Mouse (Mus musculus) hindbrain, embryonic 16.5 days (tissue): ENCODE measurements around the gene Sfxn1. TPM values are rescaled to one million over a fixed set of nuclear protein-coding genes. Genes with fewer than 3 reads are reported as not detected.

ENCODE experiments used
- ATAC-seq: fragments of 200-750 bp; cut with Nextera tagmentation; 2 replicates; pipeline ENCODE4 v1.8.0; 2017; ENCODE audit warnings: moderate TSS enrichment, moderate library complexity
- H3K27ac ChIP-seq: fragments of 300-500 bp; sonication (generic); 2 replicates; pipeline ENCODE4 v1.5.1; 2014; ENCODE audit warnings: low read depth, mild to moderate bottlenecking, control low read depth, low read length, moderate library complexity
- H3K27me3 ChIP-seq: fragments of 300-500 bp; sonication (generic); replicated peaks from 2 replicates; pipeline ENCODE4 v1.6.1; 2014; ENCODE audit warnings: low read length; ENCODE audit not compliant: control insufficient read depth, insufficient read depth
- H3K36me3 ChIP-seq: fragments of 300-500 bp; sonication (generic); 2 replicates; pipeline ENCODE4 v1.6.1; 2014; ENCODE audit warnings: mild to moderate bottlenecking, low read length, moderate library complexity, mixed read lengths; ENCODE audit not compliant: control insufficient read depth, insufficient read depth
- H3K4me1 ChIP-seq: fragments of 300-500 bp; sonication (generic); 2 replicates; pipeline ENCODE4 v1.6.1; 2014; ENCODE audit warnings: low read depth, low read length; ENCODE audit not compliant: control insufficient read depth, insufficient read depth
- H3K4me2 ChIP-seq: fragments of 300-500 bp; sonication (generic); 2 replicates; pipeline ENCODE4 v1.6.1; 2014; ENCODE audit warnings: mild to moderate bottlenecking, low read length, control low read depth, moderate library complexity
- H3K4me3 ChIP-seq: fragments of 300-500 bp; sonication (generic); 2 replicates; pipeline ENCODE4 v1.5.1; 2014; ENCODE audit warnings: mild to moderate bottlenecking, low read length, control low read depth, moderate library complexity
- H3K9ac ChIP-seq: fragments of 300-500 bp; sonication (generic); 2 replicates; pipeline ENCODE4 v1.6.1; 2014; ENCODE audit warnings: low read depth, mild to moderate bottlenecking, control low read depth, low read length, moderate library complexity
- H3K9me3 ChIP-seq: fragments of 300-500 bp; sonication (generic); 2 replicates; pipeline ENCODE4 v1.6.1; 2014; ENCODE audit warnings: mild to moderate bottlenecking, low read length, moderate library complexity; ENCODE audit not compliant: control insufficient read depth
- WGBS: fragments of 180-500 bp; shearing (Covaris S2); extraction: QIAGEN DNeasy Blood & Tissue Kit; methylation state at CpG from one replicate; pipeline ENCODE4 v1.1.7; 2014; 5-methylcytosine and 5-hydroxymethylcytosine counted together
- polyA plus RNA-seq: library from polyadenylated mRNA; unstranded; fragments of >200 nt; fragmentation: Nextera tagmentation; extraction: Ambion mirVana; gene quantifications from 2 replicates; pipeline ENCODE4 v1.2.1, GENCODE M21; 2015

The Sfxn1 gene
- polyA plus RNA-seq, 1 experiment from 2014 or later = 97.0 TPM

DNA sequence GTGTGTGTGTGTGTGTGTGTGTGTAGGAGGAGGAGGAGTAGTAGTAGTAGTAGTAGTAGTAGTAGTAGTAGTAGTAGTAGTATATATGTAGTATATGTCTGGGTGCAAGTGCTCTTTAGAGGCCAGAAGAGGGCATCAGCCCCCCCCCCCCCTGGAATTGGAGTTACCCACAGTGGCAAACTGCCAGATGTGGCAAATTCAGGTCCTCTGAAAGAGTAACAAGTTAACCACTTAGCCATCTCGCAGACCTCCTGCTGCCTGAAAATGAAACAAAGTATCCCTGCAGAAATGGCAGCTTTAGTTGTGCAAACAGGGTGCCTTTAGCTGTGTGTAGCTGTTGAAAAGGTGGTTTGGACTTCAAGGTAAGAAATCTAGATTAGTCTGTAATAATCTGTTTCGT, 1.8 kb downstream of the Sfxn1 start:
- no peak overlapping the region for H3K27ac ChIP-seq
- no peak overlapping the region for H3K4me3 ChIP-seq
- H3K9me3 ChIP-seq = no peaks in the 10 kb centered on the region
- no peaks in the 10 kb centered on the region for H3K27me3 ChIP-seq
- 67% methylated on average over 2 of the region's 2 CpGs for WGBS
- no peak for ATAC-seq
- H3K4me1 ChIP-seq = peaks cover 15% of the 10 kb centered on the region
- H3K9ac ChIP-seq = no peak overlapping the region
- H3K4me2 ChIP-seq = peak overlapping the region; percentile 77
- H3K36me3 ChIP-seq = no peaks in the 10 kb centered on the region

DNA sequence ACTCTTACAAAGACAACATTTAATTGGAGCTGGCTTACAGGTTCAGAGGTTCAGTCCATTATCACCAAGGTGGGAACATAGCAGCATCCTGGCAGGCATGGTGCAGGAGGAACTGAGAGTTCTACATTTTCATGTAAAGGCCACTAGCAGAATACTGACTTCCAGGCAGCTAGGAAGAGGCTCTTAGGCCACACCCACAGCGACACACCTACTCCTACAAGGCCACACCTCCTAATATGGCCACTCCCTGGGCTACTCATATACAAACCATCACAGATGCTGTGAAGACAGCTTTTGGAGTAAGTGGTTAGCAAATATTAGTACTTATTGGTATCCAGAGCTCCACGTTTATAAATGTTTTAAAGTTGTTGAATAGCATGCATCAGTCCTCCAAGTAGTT, 3.7 kb downstream of the Sfxn1 start:
- Histone ChIP-seq H3K9me3 (no peaks in the 10 kb centered on the region), H3K4me2 (no peak overlapping the region), H3K27me3 (no peaks in the 10 kb centered on the region), H3K9ac (no peak overlapping the region), H3K27ac (no peak overlapping the region), H3K4me3 (no peak overlapping the region), H3K4me1 (peaks cover 16% of the 10 kb centered on the region), H3K36me3 (no peaks in the 10 kb centered on the region)
- no peak for ATAC-seq
- 83% methylated on average over 2 of the region's 2 CpGs for WGBS

DNA sequence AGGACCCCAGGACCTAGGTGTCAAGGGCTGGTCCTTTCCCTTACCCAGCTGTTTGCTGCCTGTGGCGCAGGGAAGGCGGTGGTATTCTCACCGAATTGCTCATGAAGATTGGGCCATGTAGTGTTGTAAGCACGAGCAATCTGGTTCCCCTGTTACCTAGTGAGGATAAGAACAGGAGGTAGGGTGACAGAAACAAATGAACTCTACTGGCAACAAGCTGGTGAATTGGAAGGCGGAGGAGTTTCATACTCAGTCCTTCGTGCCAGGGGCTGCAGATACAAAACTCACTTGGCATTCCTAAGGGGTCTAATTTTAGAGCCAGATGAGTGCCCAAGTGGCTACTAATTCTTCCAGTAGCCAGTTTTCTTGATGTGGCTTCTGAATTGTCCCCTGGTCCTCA, 4.4 kb downstream of the Sfxn1 start:
- Histone ChIP-seq H3K9ac (no peak overlapping the region), H3K4me1 (peaks cover 16% of the 10 kb centered on the region), H3K36me3 (no peaks in the 10 kb centered on the region), H3K27ac (no peak overlapping the region), H3K27me3 (no peaks in the 10 kb centered on the region), H3K4me3 (no peak overlapping the region), H3K9me3 (no peaks in the 10 kb centered on the region), H3K4me2 (no peak overlapping the region)
- no peak for ATAC-seq
- 84% methylated on average over 6 of the region's 6 CpGs for WGBS

DNA sequence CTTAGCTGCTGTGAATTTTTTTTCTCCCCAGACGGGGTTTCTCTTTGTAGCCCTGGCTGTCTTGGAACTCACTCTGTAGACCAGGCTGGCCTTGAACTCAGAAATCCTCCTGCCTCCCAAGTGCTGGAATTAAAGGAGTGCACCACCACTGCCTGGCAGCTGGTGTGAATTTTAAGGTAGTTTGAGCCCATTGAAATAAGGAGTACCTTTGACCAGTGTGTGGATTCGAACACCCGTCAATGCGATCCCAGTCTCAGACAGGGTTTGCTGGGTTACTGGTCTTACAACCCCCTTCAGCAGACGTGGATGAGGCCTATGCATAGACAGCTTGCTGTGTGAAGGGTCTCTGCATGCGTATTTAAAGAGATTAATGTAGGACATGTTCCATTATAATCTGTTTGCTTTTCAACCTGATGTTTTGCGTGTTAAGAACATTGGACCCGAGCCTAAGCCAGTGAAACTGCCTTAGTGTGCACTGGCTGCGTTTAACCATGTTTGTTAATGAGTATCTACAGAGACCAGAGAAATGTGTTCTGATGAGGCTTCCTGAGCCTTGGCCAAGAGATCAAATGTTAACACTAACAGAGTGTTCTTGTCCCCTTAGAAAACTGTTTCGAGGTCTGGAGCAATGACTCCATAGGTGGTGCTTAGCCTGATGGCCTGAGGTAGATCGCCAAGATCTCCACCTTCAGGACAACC, 5.2 kb downstream of the Sfxn1 start:
- Histone ChIP-seq H3K4me2 (no peak overlapping the region), H3K36me3 (no peaks in the 10 kb centered on the region), H3K27ac (no peak overlapping the region), H3K9me3 (no peaks in the 10 kb centered on the region), H3K9ac (no peak overlapping the region), H3K4me3 (no peak overlapping the region), H3K4me1 (peaks cover 16% of the 10 kb centered on the region), H3K27me3 (no peaks in the 10 kb centered on the region)
- ATAC-seq = no peak
- WGBS = 87% methylated on average over 11 of the region's 11 CpGs

DNA sequence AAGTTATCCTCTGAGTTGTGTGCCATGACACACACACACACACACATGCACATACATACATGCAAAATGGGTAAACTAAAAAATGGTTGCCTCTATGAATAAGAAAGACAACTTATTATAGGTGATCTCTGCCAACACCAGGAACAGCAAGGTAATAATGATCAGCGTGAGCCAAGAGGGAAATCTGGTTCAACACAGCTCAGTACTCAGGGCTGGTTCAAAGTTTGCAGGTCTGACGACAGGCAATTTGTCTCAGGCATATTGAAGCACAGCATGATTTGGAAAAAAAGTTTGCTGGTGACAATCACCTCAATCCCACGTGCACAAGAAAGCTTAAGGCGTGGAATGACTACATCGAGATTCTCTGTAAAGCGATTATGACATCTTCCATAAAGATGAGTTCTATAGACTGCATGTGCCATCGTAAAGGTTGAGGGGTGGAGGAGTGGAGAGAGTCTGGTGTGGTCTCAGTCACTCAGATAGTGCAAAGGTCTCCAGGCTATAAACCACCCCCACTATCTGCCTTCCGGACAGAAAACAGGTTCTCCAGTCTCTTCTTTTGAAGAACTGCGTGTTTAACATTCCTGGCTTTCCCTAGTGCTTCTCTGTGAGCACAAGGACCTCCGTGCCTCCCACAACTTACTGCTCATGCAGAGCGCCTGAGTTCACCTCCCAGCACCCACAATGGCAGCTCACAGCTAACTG, 6.0 kb downstream of the Sfxn1 start:
- H3K36me3 ChIP-seq = no peaks in the 10 kb centered on the region
- no peak overlapping the region for H3K9ac ChIP-seq
- 80% methylated on average over 11 of the region's 11 CpGs for WGBS
- no peak overlapping the region for H3K4me2 ChIP-seq
- H3K9me3 ChIP-seq = no peaks in the 10 kb centered on the region
- H3K4me3 ChIP-seq = no peak overlapping the region
- H3K4me1 ChIP-seq = peaks cover 14% of the 10 kb centered on the region
- no peaks in the 10 kb centered on the region for H3K27me3 ChIP-seq
- H3K27ac ChIP-seq = no peak overlapping the region
- no peak for ATAC-seq

DNA sequence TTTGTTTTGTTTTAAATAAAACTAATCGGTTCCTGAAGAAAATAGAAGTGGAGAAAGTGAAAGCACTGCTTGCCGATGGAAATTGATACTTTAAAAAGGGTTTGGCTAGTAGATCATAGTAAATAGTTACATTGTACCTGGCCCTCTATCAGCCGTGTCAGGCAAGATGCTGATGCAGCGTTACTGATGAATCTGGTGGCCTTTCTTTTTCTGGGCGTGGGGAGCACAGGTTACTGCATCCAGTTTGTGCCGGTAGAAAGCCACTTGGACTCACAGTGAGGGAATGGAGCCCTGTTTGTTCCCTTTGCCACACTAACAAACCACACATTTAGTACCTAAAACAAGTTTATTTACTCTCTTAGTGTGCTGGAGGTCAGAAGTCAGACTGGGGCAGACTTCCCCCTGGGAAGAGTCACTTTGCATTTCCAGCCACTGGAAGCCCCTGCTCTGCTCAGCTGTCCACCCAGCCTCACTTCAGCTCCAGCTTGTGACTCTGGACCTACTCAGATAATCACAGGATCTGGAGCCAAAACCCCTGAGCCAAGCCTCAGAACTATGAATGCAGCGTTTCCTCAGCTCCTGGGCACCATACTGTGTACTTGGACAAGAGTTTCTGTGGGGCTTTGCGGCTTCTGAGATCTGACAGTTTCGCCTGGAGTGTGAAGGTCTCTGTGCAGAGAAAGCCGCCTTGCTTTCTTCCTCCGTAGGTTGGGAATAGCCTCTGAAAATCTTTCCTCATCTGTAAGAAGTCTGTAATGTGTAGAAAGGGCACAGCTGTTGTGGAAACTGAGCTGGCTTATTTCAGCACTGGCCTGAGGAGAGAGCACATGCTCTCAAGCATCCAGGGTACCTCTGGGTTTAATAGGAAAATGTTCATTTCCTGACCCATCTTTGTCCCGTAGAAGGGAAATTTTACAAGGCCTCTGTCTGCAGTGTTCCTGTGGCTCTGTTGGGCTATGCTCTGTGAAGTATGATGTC, 8.4 kb downstream of the Sfxn1 start:
- H3K4me2 ChIP-seq = no peak overlapping the region
- no peak overlapping the region for H3K27ac ChIP-seq
- peaks cover 5% of the 10 kb centered on the region for H3K4me1 ChIP-seq
- H3K36me3 ChIP-seq = no peaks in the 10 kb centered on the region
- 71% methylated on average over 12 of the region's 12 CpGs for WGBS
- no peaks in the 10 kb centered on the region for H3K27me3 ChIP-seq
- no peaks in the 10 kb centered on the region for H3K9me3 ChIP-seq
- no peak overlapping the region for H3K4me3 ChIP-seq
- no peak for ATAC-seq
- no peak overlapping the region for H3K9ac ChIP-seq

DNA sequence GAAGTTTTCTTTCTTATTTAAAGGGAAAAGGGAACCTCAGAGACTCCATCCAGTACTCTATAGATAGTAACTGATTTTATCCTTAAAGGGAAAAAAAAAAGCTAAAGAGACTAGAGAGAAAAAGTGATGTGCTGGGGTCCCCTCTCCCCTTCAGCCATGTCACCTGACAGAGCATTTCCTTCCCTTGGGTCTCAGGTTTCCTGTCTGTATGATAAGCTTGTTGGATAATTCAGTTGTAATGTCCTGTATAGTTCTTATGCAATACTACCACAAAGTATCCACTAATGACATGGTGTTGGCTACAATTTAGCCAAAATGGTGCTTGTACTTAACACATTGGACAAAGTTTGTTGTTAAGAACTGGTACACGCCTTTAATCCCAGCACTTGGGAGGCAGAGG, 9.1 kb downstream of the Sfxn1 start:
- Histone ChIP-seq H3K4me1 (peaks cover 5% of the 10 kb centered on the region), H3K27ac (no peak overlapping the region), H3K36me3 (no peaks in the 10 kb centered on the region), H3K4me2 (no peak overlapping the region), H3K9me3 (no peaks in the 10 kb centered on the region), H3K27me3 (no peaks in the 10 kb centered on the region), H3K9ac (no peak overlapping the region), H3K4me3 (no peak overlapping the region)
- 97% methylated on average over 1 of the region's 1 CpGs for WGBS
- no peak for ATAC-seq

DNA sequence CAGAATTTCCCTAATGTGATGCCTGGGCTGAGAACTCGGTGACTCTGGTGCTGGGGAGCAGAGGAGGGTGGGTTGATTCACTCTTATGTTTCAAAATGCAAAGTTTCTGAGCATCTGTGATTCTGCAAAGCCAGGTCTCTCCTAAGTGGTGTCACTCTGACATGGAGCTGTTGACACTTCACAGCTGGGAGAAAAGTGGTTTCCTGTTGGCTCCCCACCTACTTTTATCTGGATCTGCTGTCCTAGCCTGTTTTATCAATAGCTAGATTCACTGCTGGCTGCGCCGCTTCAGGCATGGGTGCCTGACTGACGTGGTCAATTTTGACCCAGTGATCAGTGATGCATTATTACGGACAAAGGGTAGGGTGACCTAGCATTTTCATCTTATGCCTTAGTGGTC, 11.3 kb downstream of the Sfxn1 start:
- no peak for ATAC-seq
- WGBS = 77% methylated on average over 5 of the region's 5 CpGs
- H3K4me2 ChIP-seq = no peak overlapping the region

DNA sequence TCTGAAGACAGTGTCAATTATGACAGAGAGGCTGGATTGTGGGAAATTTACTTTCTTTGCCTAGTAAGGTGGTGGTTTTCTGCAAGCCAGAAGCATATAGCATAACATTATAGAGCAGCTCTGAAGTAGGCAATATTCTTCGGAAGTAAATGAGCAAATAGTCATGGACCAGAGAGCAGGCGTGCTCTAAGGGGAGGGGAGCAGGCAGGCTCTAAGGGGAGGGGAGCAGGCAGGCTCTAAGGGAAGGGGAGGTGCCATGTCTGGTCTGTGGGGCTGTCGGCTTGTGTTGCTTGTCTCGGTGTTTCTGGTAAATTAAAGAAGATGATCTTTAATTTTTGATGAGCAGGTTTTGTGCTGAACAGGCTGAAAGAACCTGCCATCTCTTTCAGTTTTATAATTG, 12.5 kb downstream of the Sfxn1 start:
- Histone ChIP-seq H3K4me2 (no peak overlapping the region), H3K4me1 (peaks cover 3% of the 10 kb centered on the region), H3K36me3 (peaks cover 11% of the 10 kb centered on the region), H3K9ac (no peak overlapping the region), H3K9me3 (no peaks in the 10 kb centered on the region), H3K4me3 (no peak overlapping the region), H3K27me3 (no peaks in the 10 kb centered on the region), H3K27ac (no peak overlapping the region)
- no peak for ATAC-seq
- 37% methylated on average over 4 of the region's 4 CpGs for WGBS

More for the DNA sequence above, 11.3 kb downstream of the Sfxn1 start:
- no peak overlapping the region for H3K4me3 ChIP-seq
- no peak overlapping the region for H3K9ac ChIP-seq
- H3K9me3 ChIP-seq = no peaks in the 10 kb centered on the region
- H3K36me3 ChIP-seq = 0 out of 2 replicates have a peak, but pooled peaks cover 7% of the 10 kb centered on the region
- no peaks in the 10 kb centered on the region for H3K27me3 ChIP-seq
- no peak overlapping the region for H3K27ac ChIP-seq
- peaks cover 5% of the 10 kb centered on the region for H3K4me1 ChIP-seq
